Mouse (Mus musculus) layer of hippocampus, adult 9-10 months (tissue): ENCODE measurements around the gene BC030500.

ENCODE experiments used
- DNase-seq: peaks from one replicate; pipeline ENCODE4 v3.0.0; 2022; ENCODE audit warnings: low spot score

BC030500 gene

GRCm38 (mm10) chr8:58911677-58912076 is at the start of gene BC030500:
TSS of gene BC030500 (plus strand) at chr8:58911755.
- DNase-seq, result no peak

GRCm38 (mm10) chr8:58886405-58886804 is 25.1 kb upstream of the BC030500 start:
- no peak for DNase-seq

GRCm38 (mm10) chr8:58890591-58890990 is 21.0 kb upstream of the BC030500 start:
- no peak for DNase-seq

- no peak for DNase-seq
Observed at GRCm38 (mm10) chr8:58895960-58896359, 15.6 kb upstream of the BC030500 start.

GRCm38 (mm10) chr8:58904465-58904864 is 7.1 kb upstream of the BC030500 start:
- DNase-seq, result no peak

GRCm38 (mm10) chr8:58912196-58912839 is 763 bp downstream of the BC030500 start, which contains the start of gene Galntl6:
TSS of gene Galntl6 (minus strand) at chr8:58912640.
- DNase-seq, result no peak

GRCm38 (mm10) chr8:58912840-58913639 is 1.5 kb downstream of the BC030500 start:
- DNase-seq, result no peak

- no peak for DNase-seq
Observed at GRCm38 (mm10) chr8:58913640-58913968, 2.0 kb downstream of the BC030500 start.

GRCm38 (mm10) chr8:58915142-58915541 is 3.6 kb downstream of the BC030500 start:
- no peak for DNase-seq

GRCm38 (mm10) chr8:58931066-58931465 is 19.5 kb downstream of the BC030500 start:
- DNase-seq, result no peak

GRCm38 (mm10) chr8:58943773-58944172 is 32.2 kb downstream of the BC030500 start:
- DNase-seq, result no peak

GRCm38 (mm10) chr8:58957195-58957739 is 45.7 kb downstream of the BC030500 start:
- DNase-seq, result no peak
